Mouse (Mus musculus) small intestine, adult 2 months (tissue): Measurements from ENCODE around the gene Pyroxd1.

Source experiments
- CTCF ChIP-seq: fragments of 200-500 bp; IDR thresholded peaks from 2 replicates; pipeline ENCODE4 v1.5.1; 2012; ENCODE audit warnings: low read depth, mild to moderate bottlenecking, control low read depth, inconsistent platforms, low read length, moderate library complexity, mixed read lengths; ENCODE audit not compliant: insufficient replicate concordance, insufficient read length; ENCODE audit errors: extremely low read depth
- POLR2A ChIP-seq: fragments of 200-500 bp; IDR thresholded peaks from 2 replicates; pipeline ENCODE4 v1.6.1; 2012; ENCODE audit warnings: low read depth, mild to moderate bottlenecking, control low read depth, inconsistent platforms, low read length, moderate library complexity

DNA sequence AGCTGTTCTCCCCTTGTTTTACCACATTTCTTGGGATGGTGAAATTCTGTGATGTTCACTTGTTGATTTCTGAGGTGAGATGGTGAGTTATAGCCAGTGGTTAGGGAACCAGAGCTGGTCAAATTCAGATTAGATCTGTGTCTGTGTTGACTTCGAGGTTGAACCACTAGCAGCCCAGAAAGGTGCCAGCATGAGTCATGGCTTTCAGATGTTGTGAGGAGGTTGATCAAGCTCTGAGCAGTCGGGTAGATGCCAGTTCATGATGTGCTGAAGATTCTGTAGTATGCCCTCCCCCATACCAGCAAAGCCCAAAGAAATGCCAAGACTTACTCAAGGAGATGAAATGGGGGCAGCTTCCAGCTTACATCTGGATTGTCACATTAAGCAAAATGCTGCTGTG, 43.6 kb downstream of the Pyroxd1 start:
- no peak for TF ChIP-seq CTCF
- no peak for TF ChIP-seq POLR2A
